Mouse (Mus musculus) forebrain, embryonic 13.5 days (tissue): ENCODE data around the gene Slc25a38. TPM values are rescaled to one million over a fixed set of nuclear protein-coding genes. Genes with fewer than 3 reads are reported as not detected.
A peak's percentile ranks its signal among the peaks of the same experiment; 100 is the strongest.

Experiments
- ATAC-seq: fragments of 200-750 bp; cut with Nextera tagmentation; 2 replicates; pipeline ENCODE4 v1.8.0; 2017
- H3K27ac ChIP-seq: fragments of 300-500 bp; sonication (generic); 2 replicates; pipeline ENCODE4 v1.5.1; 2015; ENCODE audit warnings: inconsistent platforms, mild to moderate bottlenecking, moderate library complexity
- H3K27me3 ChIP-seq: fragments of 300-500 bp; sonication (generic); 2 replicates; pipeline ENCODE4 v1.6.1; 2015; ENCODE audit warnings: mild to moderate bottlenecking, inconsistent platforms
- H3K36me3 ChIP-seq: fragments of 300-500 bp; sonication (generic); 2 replicates; pipeline ENCODE4 v1.6.1; 2015; ENCODE audit warnings: mild to moderate bottlenecking, inconsistent platforms; ENCODE audit not compliant: poor library complexity, severe bottlenecking
- H3K4me1 ChIP-seq: fragments of 300-500 bp; sonication (generic); 2 replicates; pipeline ENCODE4 v1.6.1; 2015; ENCODE audit warnings: inconsistent platforms
- H3K4me2 ChIP-seq: fragments of 300-500 bp; sonication (generic); 2 replicates; pipeline ENCODE4 v1.6.1; 2015; ENCODE audit warnings: inconsistent platforms, mild to moderate bottlenecking, moderate library complexity
- H3K4me3 ChIP-seq: fragments of 300-500 bp; sonication (generic); 2 replicates; pipeline ENCODE4 v1.5.1; 2015; ENCODE audit warnings: mild to moderate bottlenecking, inconsistent platforms
- H3K9ac ChIP-seq: fragments of 300-500 bp; sonication (generic); 2 replicates; pipeline ENCODE4 v1.6.1; 2015; ENCODE audit warnings: mild to moderate bottlenecking, inconsistent platforms
- H3K9me3 ChIP-seq: fragments of 300-500 bp; sonication (generic); replicated peaks from 2 replicates; pipeline ENCODE4 v1.6.1; 2016; ENCODE audit warnings: inconsistent platforms
- WGBS: fragments of 180-500 bp; shearing (Covaris S2); methylation state at CpG from one replicate; pipeline ENCODE4 v1.1.7; 2015; 5-methylcytosine and 5-hydroxymethylcytosine counted together
- polyA plus RNA-seq: library from polyadenylated mRNA; unstranded; fragments of >200 nt; fragmentation: Nextera tagmentation; extraction: Ambion mirVana; gene quantifications from 2 replicates; pipeline ENCODE4 v1.2.1, GENCODE M21; 2015

Slc25a38 gene
- polyA plus RNA-seq, 1 experiment from 2014 or later: 31.2 TPM

DNA sequence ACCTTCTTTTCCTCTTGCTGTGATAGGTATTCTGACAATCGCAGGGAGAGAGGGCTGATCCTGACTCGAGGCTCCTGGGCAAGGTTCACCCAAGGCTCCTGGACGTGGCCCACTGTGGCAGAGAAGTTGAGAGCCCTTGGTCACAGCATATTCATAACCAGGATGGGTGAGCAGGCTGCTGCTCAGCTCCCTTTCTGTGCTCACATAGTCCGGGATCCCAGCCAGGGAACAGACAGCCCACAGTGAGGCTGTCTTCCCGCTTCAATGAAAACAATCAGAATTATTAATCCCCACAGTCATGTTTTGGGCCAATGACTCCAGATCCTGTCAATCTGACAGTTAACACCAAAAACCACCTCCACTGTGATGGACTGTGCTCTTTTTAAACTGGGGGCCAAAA is 28.2 kb upstream of the Slc25a38 start:
- Histone ChIP-seq H3K27ac (no peak overlapping the region), H3K4me1 (no peaks in the 10 kb centered on the region), H3K27me3 (no peaks in the 10 kb centered on the region), H3K36me3 (no peaks in the 10 kb centered on the region), H3K4me2 (no peak overlapping the region), H3K4me3 (no peak overlapping the region), H3K9ac (no peak overlapping the region), H3K9me3 (0 out of 2 replicates have a peak, but pooled peaks cover 3% of the 10 kb centered on the region)
- 79% methylated on average over 5 of the region's 5 CpGs for WGBS
- no peak for ATAC-seq

DNA sequence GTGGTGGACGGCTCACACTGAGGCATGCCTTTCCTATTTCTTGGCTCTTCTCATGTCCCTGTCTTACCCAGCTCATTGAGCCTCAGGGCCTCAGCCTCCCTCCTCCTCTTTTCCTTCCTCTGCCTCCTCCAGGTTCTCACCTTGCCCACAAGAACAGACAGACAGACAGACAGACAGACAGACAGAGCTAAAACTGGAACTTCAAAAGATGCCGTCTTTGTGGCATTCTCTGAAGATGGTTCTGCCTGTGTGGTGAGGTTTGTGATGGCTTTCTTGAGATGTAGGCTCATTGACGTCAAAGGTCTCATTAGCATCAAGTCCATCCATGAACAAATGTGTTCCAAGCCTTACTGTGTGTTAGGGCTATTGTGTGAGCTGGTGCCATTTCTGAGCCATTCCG is 27.5 kb upstream of the Slc25a38 start:
- 71% methylated on average over 4 of the region's 4 CpGs for WGBS
- no peak overlapping the region for H3K27ac ChIP-seq
- H3K36me3 ChIP-seq: no peaks in the 10 kb centered on the region
- no peaks in the 10 kb centered on the region for H3K27me3 ChIP-seq
- no peak overlapping the region for H3K9ac ChIP-seq
- no peaks in the 10 kb centered on the region for H3K4me1 ChIP-seq
- ATAC-seq: no peak
- no peak overlapping the region for H3K4me3 ChIP-seq
- H3K4me2 ChIP-seq: no peak overlapping the region
- 0 out of 2 replicates have a peak, but pooled peaks cover 3% of the 10 kb centered on the region for H3K9me3 ChIP-seq

DNA sequence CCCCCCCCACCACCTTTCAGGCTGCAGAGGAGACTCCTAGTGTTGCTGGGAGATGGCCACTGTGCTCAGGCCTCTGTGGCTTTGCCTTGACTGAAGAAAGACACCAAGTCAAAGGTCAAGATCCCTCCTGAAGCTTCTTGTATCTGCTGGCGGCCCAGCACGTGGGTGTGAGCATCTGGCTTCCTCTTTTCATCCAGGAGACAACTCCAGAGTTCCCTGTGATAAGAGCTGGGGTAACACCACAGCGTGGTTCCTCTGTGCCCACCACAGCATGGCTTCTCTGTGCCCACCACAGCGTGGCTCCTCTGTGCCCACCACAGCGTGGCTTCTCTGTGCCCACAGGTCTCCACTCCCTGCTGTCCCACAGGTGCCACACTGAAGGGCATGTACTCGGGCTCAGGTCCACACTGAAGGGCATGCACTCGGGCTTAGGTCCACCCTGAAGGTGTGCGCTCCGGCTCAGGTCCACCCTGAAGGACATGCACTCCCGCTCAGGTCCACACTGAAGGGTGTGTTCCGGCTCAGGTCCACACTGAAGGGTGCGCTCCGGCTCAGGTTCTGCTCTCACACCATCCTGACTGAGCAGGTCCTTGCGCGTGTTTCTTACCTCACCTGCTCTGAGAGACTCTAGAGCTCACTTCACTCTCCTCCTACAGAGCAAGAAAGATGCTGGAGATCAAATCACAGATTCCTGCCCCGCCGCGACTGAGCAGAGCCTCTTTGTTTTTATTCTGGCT is 26.8 kb upstream of the Slc25a38 start:
- H3K4me3 ChIP-seq: no peak overlapping the region
- no peaks in the 10 kb centered on the region for H3K36me3 ChIP-seq
- ATAC-seq: no peak
- 0 out of 2 replicates have a peak, but pooled peaks cover 3% of the 10 kb centered on the region for H3K9me3 ChIP-seq
- no peaks in the 10 kb centered on the region for H3K4me1 ChIP-seq
- H3K9ac ChIP-seq: no peak overlapping the region
- no peak overlapping the region for H3K27ac ChIP-seq
- WGBS: 82% methylated on average over 18 of the region's 18 CpGs
- H3K27me3 ChIP-seq: no peaks in the 10 kb centered on the region
- no peak overlapping the region for H3K4me2 ChIP-seq

DNA sequence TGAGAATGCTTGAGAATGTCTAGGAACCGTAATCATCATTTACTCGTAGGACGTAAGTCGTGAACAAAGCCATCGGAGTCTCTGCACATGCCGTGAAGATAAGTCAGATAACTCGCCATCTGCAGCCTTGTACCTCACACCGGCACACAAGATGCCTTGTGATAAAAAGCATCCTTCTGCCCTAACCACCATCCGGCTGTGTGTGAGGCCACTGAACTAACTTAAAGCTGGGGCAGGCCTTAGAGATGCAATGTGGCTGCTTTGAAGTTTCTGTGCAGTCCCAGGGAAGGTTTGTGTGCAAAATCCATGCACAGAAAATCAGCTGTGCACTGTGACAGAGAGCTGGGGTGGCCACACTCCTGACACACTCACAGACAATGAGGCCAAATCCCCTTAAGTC is 25.8 kb upstream of the Slc25a38 start:
- Histone ChIP-seq H3K9me3 (0 out of 2 replicates have a peak, but pooled peaks cover 3% of the 10 kb centered on the region), H3K4me1 (no peaks in the 10 kb centered on the region), H3K27ac (no peak overlapping the region), H3K36me3 (no peaks in the 10 kb centered on the region), H3K27me3 (no peaks in the 10 kb centered on the region), H3K4me3 (no peak overlapping the region), H3K9ac (no peak overlapping the region), H3K4me2 (no peak overlapping the region)
- 88% methylated on average over 9 of the region's 9 CpGs for WGBS
- no peak for ATAC-seq

DNA sequence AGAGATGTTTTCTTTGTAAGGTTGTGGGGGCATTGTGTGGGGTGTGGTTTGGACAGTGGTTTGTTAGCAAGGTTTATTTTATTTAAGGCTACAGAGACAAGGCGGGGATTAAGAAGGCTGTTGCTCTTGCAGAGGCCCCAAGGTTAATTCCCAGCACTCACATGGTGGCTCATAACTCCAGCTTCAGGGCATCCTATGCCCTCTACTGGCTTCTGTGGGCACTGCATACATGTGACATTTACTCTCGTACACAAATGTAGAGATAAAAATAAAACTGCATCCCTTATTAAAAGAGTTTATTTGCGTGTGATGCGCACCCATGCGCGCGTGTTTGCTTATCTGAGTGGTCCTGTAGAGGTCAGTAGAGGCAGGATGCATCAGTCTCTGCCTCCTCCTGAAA is 21.0 kb upstream of the Slc25a38 start:
- Histone ChIP-seq H3K4me1 (no peaks in the 10 kb centered on the region), H3K9ac (no peak overlapping the region), H3K9me3 (no peaks in the 10 kb centered on the region), H3K4me2 (no peak overlapping the region), H3K36me3 (no peaks in the 10 kb centered on the region), H3K27ac (no peak overlapping the region), H3K27me3 (no peaks in the 10 kb centered on the region), H3K4me3 (no peak overlapping the region)
- WGBS: 86% methylated on average over 7 of the region's 7 CpGs
- no peak for ATAC-seq

- Histone ChIP-seq H3K4me3 (no peak overlapping the region), H3K9ac (no peak overlapping the region), H3K4me2 (no peak overlapping the region), H3K27ac (no peak overlapping the region), H3K9me3 (no peaks in the 10 kb centered on the region), H3K4me1 (no peaks in the 10 kb centered on the region), H3K27me3 (no peaks in the 10 kb centered on the region), H3K36me3 (no peaks in the 10 kb centered on the region)
- no peak for ATAC-seq
- WGBS: 85% methylated on average over 10 of the region's 10 CpGs
These were observed 19.1 kb upstream of the Slc25a38 start for GRCm38 (mm10) chr9:120091086-120091485.

- no peak within 1 kb of the TSS for H3K4me3 ChIP-seq
These were observed 18.4 kb upstream of the Slc25a38 start, which contains the start of gene Ccr8 for GRCm38 (mm10) chr9:120091696-120092238. Ccr8 (plus strand) TSS chr9:120092114.

DNA sequence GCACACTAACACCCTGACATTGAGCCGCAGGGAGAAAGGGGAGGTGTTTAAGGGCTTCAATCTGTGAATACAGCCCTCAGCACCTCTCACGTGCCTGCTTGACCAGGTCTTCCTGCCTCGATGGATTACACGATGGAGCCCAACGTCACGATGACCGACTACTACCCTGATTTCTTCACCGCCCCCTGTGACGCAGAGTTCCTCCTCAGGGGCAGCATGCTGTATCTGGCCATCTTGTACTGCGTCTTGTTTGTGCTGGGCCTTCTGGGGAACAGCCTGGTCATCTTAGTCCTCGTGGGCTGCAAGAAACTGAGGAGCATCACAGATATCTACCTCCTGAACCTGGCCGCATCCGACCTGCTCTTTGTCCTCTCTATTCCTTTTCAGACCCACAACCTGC is 16.5 kb upstream of the Slc25a38 start:
- WGBS: 92% methylated on average over 13 of the region's 13 CpGs

More at GRCm38 (mm10) chr9:120091696-120092238, 18.4 kb upstream of the Slc25a38 start, which contains the start of gene Ccr8:
- Histone ChIP-seq H3K4me1 (no peaks in the 10 kb centered on the region), H3K4me2 (no peak within 1 kb of the TSS), H3K27me3 (no peaks in the 10 kb centered on the region), H3K36me3 (no peaks in the 10 kb centered on the region), H3K27ac (no peak within 1 kb of the TSS), H3K9me3 (no peaks in the 10 kb centered on the region), H3K9ac (no peak within 1 kb of the TSS)
- WGBS: 77% methylated on average over 5 of the region's 5 CpGs
- ATAC-seq: no peak

GRCm38 (mm10) chr9:120095886-120096285 is 14.3 kb upstream of the Slc25a38 start:
- Histone ChIP-seq H3K4me2 (no peak overlapping the region), H3K27ac (no peak overlapping the region), H3K27me3 (no peaks in the 10 kb centered on the region), H3K4me3 (no peak overlapping the region), H3K9ac (no peak overlapping the region), H3K36me3 (no peaks in the 10 kb centered on the region), H3K4me1 (no peaks in the 10 kb centered on the region), H3K9me3 (no peaks in the 10 kb centered on the region)
- 81% methylated on average over 7 of the region's 7 CpGs for WGBS
- ATAC-seq: no peak

More for the DNA sequence above, 16.5 kb upstream of the Slc25a38 start:
- Histone ChIP-seq H3K4me2 (no peak overlapping the region), H3K9ac (no peak overlapping the region), H3K36me3 (no peaks in the 10 kb centered on the region), H3K27me3 (no peaks in the 10 kb centered on the region), H3K4me3 (no peak overlapping the region), H3K27ac (no peak overlapping the region), H3K9me3 (no peaks in the 10 kb centered on the region), H3K4me1 (no peaks in the 10 kb centered on the region)
- ATAC-seq: no peak

GRCm38 (mm10) chr9:120098682-120099081 is 11.5 kb upstream of the Slc25a38 start:
- H3K4me1 ChIP-seq: no peaks in the 10 kb centered on the region
- H3K4me2 ChIP-seq: no peak overlapping the region
- no peak overlapping the region for H3K9ac ChIP-seq
- H3K4me3 ChIP-seq: no peak overlapping the region
- ATAC-seq: 0 out of 2 replicates have a peak, but pooled peaks have one; percentile 33
- H3K36me3 ChIP-seq: no peaks in the 10 kb centered on the region
- H3K27ac ChIP-seq: no peak overlapping the region
- WGBS: 26% methylated on average over 7 of the region's 7 CpGs
- no peaks in the 10 kb centered on the region for H3K27me3 ChIP-seq
- H3K9me3 ChIP-seq: no peaks in the 10 kb centered on the region; the same call in 1 of the 2 replicates

GRCm38 (mm10) chr9:120099304-120099703 is 10.9 kb upstream of the Slc25a38 start:
- Histone ChIP-seq H3K9me3 (peaks cover 5% of the 10 kb centered on the region; the same call in 1 of the 2 replicates), H3K9ac (no peak overlapping the region), H3K4me1 (no peaks in the 10 kb centered on the region), H3K27me3 (no peaks in the 10 kb centered on the region), H3K27ac (no peak overlapping the region), H3K4me3 (no peak overlapping the region), H3K4me2 (no peak overlapping the region), H3K36me3 (no peaks in the 10 kb centered on the region)
- WGBS: 91% methylated on average over 8 of the region's 8 CpGs
- no peak for ATAC-seq

- Histone ChIP-seq H3K4me2 (no peak overlapping the region), H3K9ac (no peak overlapping the region), H3K9me3 (peaks cover 5% of the 10 kb centered on the region; the same call in 1 of the 2 replicates), H3K27ac (no peak overlapping the region), H3K4me3 (no peak overlapping the region), H3K36me3 (no peaks in the 10 kb centered on the region), H3K4me1 (no peaks in the 10 kb centered on the region), H3K27me3 (no peaks in the 10 kb centered on the region)
- no peak for ATAC-seq
- 95% methylated on average over 2 of the region's 2 CpGs for WGBS
These were observed 9.0 kb upstream of the Slc25a38 start for GRCm38 (mm10) chr9:120101165-120101564.
